Mouse (Mus musculus) ZHBTc4 (cell line): Measurements from ENCODE around the gene Cxcl14.

Experiments
- DNase-seq: peaks from one replicate; pipeline ENCODE4 v3.0.0-alpha.2; 2011; ENCODE audit warnings: low read depth, low spot score

Cxcl14 gene

GRCm38 (mm10) chr13:56251924-56252619, 44.3 kb downstream of the Cxcl14 start, which contains the start of gene Neurog1:
Neurog1 (minus strand) TSS chr13:56252163.
- peak; percentile 84 for DNase-seq

GRCm38 (mm10) chr13:56251176-56251923, 45.0 kb downstream of the Cxcl14 start:
- peak; percentile 64 for DNase-seq

DNA sequence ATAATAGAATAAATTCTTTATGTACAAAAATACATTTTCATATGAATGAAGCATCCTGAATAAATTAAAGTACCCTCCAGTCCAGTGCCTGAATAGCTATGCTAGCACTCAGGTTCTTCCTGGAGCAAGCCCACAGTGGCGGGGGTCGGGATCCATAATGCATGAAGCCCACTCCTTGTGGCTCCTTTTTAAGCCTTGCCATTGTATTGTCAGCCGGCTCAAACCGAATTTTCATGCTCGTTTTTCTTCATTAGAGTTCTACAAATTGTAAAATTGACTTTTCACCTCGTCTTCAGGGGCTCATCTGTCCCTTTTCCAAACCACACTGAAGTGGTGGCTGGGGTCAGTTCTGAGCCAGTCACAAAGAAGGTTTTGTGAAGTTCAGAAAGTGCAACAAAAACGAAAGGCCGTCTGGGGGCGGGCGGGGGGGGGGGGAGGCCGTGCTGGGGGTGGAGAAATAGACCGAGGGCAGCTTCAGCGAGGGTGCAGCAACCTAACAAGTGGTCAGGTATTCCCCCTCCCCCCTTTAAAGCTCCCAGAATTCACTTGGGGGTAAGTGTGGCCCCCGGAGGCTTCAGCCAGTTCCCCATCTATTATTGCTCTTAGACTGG, 45.7 kb downstream of the Cxcl14 start:
- no peak for DNase-seq

GRCm38 (mm10) chr13:56249593-56250341, 46.6 kb downstream of the Cxcl14 start:
- DNase-seq, result no peak

- peak; percentile 61 for DNase-seq
Measured at GRCm38 (mm10) chr13:56243104-56243503, 53.2 kb downstream of the Cxcl14 start.

DNA sequence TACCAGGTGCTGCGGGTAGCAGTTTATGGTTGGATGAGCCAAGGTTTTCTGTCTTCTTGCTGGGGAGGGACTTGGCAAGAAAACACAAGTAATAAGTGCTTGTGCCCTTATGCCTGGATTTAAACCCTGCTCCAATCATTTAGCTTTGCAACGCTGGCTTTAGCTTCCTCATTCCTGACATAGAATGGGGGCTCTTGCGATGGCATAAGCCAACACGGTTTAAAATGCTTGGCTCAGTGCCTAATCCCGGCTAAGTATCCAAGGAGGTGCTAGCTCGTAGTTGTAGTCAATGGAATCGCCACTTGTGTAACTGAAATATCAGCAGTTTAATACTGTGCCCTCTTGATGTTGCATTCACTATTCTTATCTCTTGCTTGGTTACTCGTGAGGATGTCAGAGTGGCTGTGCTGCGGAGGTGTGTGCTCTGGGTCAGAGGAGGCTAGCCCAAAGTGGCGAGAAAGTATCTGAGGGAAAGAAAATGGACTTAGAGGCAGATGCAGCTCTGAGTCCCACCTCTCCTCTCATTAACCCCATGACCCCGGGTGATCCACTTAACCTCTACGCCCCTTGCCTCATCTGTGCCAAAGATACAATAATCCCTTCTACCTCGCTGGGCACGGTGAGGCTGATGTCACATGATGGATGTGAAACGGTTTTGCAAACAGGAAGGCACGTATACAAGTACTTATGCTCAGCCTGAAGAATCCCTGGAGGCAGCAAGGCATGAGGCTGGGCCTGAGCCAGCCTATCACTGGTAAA, 56.2 kb downstream of the Cxcl14 start:
- DNase-seq, result no peak
